Mouse (Mus musculus) heart, postnatal 0 days (tissue): ENCODE measurements around the gene Capn8. TPM values are rescaled to one million over a fixed set of nuclear protein-coding genes. Genes with fewer than 3 reads are reported as not detected.
"Not testable (repeated sequence)": the region's sequence is repeated elsewhere in the genome, so short reads cannot be mapped to it uniquely, and the experiment has no call there.

Source experiments
- ATAC-seq: fragments of 200-750 bp; cut with Nextera tagmentation; 2 replicates; pipeline ENCODE4 v1.8.0; 2017; ENCODE audit warnings: low read depth, moderate number of reproducible peaks, moderate library complexity; ENCODE audit not compliant: insufficient read depth
- DNase-seq: peaks from one replicate; pipeline ENCODE4 v3.0.0-alpha.2; 2016; ENCODE audit warnings: low spot score
- H3K27ac ChIP-seq: fragments of 300-500 bp; sonication (generic); 2 replicates; pipeline ENCODE4 v1.5.1; 2014; ENCODE audit warnings: low read depth, mild to moderate bottlenecking
- H3K27me3 ChIP-seq: fragments of 300-500 bp; sonication (generic); 2 replicates; pipeline ENCODE4 v1.6.1; 2014; ENCODE audit warnings: low read length, mixed read lengths; ENCODE audit not compliant: control insufficient read depth, insufficient read depth
- H3K36me3 ChIP-seq: fragments of 300-500 bp; sonication (generic); replicated peaks from 2 replicates; pipeline ENCODE4 v1.6.1; 2014; ENCODE audit warnings: low read length, mixed read lengths; ENCODE audit not compliant: control insufficient read depth, insufficient read depth
- H3K4me1 ChIP-seq: fragments of 300-500 bp; sonication (generic); 2 replicates; pipeline ENCODE4 v1.6.1; 2014; ENCODE audit warnings: antibody characterized with exemption; ENCODE audit not compliant: control insufficient read depth, insufficient read depth
- H3K4me2 ChIP-seq: fragments of 300-500 bp; sonication (generic); 2 replicates; pipeline ENCODE4 v1.6.1; 2014; ENCODE audit warnings: low read depth, mild to moderate bottlenecking, low read length, moderate library complexity
- H3K4me3 ChIP-seq: fragments of 300-500 bp; sonication (generic); 2 replicates; pipeline ENCODE4 v1.5.1; 2014; ENCODE audit warnings: low read depth, low read length
- H3K9ac ChIP-seq: fragments of 300-500 bp; sonication (generic); replicated peaks from 2 replicates; pipeline ENCODE4 v1.6.1; 2014; ENCODE audit warnings: low read depth, low read length, mixed read lengths
- H3K9me3 ChIP-seq: fragments of 300-500 bp; sonication (generic); replicated peaks from 2 replicates; pipeline ENCODE4 v1.6.1; 2016; ENCODE audit warnings: low read length; ENCODE audit not compliant: control insufficient read depth
- CTCF ChIP-seq: IDR thresholded peaks from 2 replicates; pipeline ENCODE4 v1.5.1; 2016; ENCODE audit warnings: antibody characterized with exemption, control low read depth, low read depth
- EP300 ChIP-seq: IDR thresholded peaks from 2 replicates; pipeline ENCODE4 v1.6.1; 2016; ENCODE audit warnings: antibody characterized with exemption, low read depth
- WGBS: fragments of 180-500 bp; shearing (Covaris S2); extraction: QIAGEN DNeasy Blood & Tissue Kit; methylation state at CpG from one replicate; pipeline ENCODE4 v1.1.7; 2014; 5-methylcytosine and 5-hydroxymethylcytosine counted together
- polyA plus RNA-seq: library from polyadenylated mRNA; unstranded; fragments of >200 nt; fragmentation: Nextera tagmentation; extraction: Ambion mirVana; gene quantifications from 2 replicates; pipeline ENCODE4 v1.2.1, GENCODE M21; 2015
- total RNA-seq: library from RNA; depleted of rRNA; stranded (reverse); fragments of >200 nt; gene quantifications from 2 replicates; pipeline ENCODE4 v1.2.3, GENCODE M21; 2014; ENCODE audit warnings: low replicate concordance

The Capn8 gene
- total and polyA plus RNA-seq, 2 experiments from 2014 or later: not detected

GRCm38 (mm10) chr1:182640094-182640493 is 75.3 kb downstream of the Capn8 start:
- H3K27me3 ChIP-seq: no peaks in the 10 kb centered on the region
- DNase-seq: no peak
- H3K4me2 ChIP-seq: no peak overlapping the region
- WGBS: 47% methylated on average over 4 of the region's 4 CpGs
- TF ChIP-seq EP300 (no peak), CTCF (no peak)
- no peaks in the 10 kb centered on the region for H3K4me1 ChIP-seq
- H3K27ac ChIP-seq: no peak overlapping the region
- H3K36me3 ChIP-seq: no peaks in the 10 kb centered on the region
- no peak overlapping the region for H3K4me3 ChIP-seq
- no peaks in the 10 kb centered on the region for H3K9me3 ChIP-seq
- no peak overlapping the region for H3K9ac ChIP-seq
- no peak for ATAC-seq

DNA sequence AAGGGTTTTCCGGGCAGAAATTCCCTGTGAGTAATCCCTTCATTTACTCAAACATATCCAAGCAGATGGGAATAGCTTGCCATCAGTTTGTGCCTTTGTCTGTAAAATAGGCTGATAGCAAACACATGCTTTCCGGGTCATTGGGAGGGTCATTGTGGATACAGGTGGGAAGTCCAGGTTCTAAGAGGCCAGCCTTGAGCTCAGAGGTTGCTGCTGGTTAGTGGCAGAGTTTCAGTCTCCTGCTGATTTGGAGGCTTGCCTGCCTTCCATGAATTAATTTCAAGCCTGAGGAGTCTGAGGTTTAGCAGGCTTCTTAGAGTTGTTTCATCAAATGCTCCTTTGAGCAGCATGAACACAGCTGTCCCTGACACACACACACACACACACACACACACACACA is 78.0 kb downstream of the Capn8 start:
- Histone ChIP-seq H3K4me1 (no peaks in the 10 kb centered on the region), H3K9ac (no peak overlapping the region), H3K27me3 (no peaks in the 10 kb centered on the region), H3K9me3 (no peaks in the 10 kb centered on the region), H3K4me2 (no peak overlapping the region), H3K27ac (no peak overlapping the region), H3K36me3 (no peaks in the 10 kb centered on the region), H3K4me3 (no peak overlapping the region)
- 77% methylated on average over 2 of the region's 2 CpGs for WGBS
- ATAC-seq (no peak), DNase-seq (no peak)
- TF ChIP-seq CTCF (no peak), EP300 (no peak)

DNA sequence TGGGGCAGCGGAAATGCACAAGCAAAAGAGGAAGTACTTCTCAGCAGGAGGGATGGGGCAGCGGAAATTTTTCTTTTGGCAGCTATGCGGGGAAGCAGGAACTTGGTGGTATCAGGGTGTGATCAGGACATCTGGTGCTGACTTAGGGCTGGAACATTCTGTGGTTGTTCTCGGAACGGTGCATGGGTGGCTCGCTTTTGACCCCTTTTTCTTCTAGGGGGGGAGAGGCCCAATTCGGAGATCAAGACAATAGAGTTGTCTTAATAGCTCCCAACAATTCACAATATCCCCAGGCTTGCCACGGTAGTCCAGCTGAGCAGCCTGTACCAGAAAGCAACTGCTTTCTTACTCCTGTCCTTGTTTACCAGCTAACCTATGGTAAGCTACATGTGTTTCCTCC is 79.6 kb downstream of the Capn8 start:
- not testable (repeated sequence) for H3K4me1 ChIP-seq, H3K4me3 ChIP-seq, H3K4me2 ChIP-seq, ATAC-seq, H3K9me3 ChIP-seq, H3K27ac ChIP-seq, H3K9ac ChIP-seq, H3K36me3 ChIP-seq, DNase-seq, H3K27me3 ChIP-seq
- 91% methylated on average over 8 of the region's 8 CpGs for WGBS

DNA sequence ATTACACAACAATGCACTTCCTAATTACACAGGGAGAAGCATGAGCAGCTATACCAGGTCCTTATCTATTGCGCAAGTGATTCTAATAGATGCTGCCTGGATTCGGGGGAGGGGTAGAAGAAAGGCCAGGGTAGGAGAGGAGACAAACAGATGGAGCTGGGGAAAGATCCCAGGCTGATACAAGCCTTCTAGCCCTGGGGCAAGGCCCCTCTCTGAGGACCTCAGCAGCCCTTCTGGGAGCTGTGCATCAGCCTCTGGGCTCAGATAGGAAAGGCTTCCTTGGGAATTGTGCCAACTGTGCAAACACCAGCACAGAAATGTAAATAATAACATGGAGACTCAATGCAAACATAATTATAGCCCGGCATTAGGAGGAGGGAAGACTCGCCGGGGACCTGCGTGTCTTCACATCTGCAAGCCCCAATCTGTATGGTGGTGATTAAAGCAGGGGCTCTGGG is 80.4 kb downstream of the Capn8 start:
- Histone ChIP-seq H3K9me3 (no peaks in the 10 kb centered on the region), H3K4me2 (no peak overlapping the region), H3K9ac (no peak overlapping the region), H3K27ac (no peak overlapping the region), H3K27me3 (no peaks in the 10 kb centered on the region), H3K4me3 (no peak overlapping the region), H3K36me3 (no peaks in the 10 kb centered on the region), H3K4me1 (no peaks in the 10 kb centered on the region)
- 50% methylated on average over 6 of the region's 6 CpGs for WGBS
- ATAC-seq (no peak), DNase-seq (no peak)
- TF ChIP-seq CTCF (no peak), EP300 (no peak)

- Histone ChIP-seq H3K4me2 (no peak overlapping the region), H3K27me3 (no peaks in the 10 kb centered on the region), H3K27ac (no peak overlapping the region), H3K4me1 (no peaks in the 10 kb centered on the region), H3K9ac (no peak overlapping the region), H3K36me3 (no peaks in the 10 kb centered on the region), H3K9me3 (no peaks in the 10 kb centered on the region), H3K4me3 (no peak overlapping the region)
- WGBS: 49% methylated on average over 3 of the region's 3 CpGs
- DNase-seq: no peak
- no peak for ATAC-seq
- TF ChIP-seq EP300: no peak
- no peak for TF ChIP-seq CTCF
These were observed 82.0 kb downstream of the Capn8 start for GRCm38 (mm10) chr1:182646796-182647195.

DNA sequence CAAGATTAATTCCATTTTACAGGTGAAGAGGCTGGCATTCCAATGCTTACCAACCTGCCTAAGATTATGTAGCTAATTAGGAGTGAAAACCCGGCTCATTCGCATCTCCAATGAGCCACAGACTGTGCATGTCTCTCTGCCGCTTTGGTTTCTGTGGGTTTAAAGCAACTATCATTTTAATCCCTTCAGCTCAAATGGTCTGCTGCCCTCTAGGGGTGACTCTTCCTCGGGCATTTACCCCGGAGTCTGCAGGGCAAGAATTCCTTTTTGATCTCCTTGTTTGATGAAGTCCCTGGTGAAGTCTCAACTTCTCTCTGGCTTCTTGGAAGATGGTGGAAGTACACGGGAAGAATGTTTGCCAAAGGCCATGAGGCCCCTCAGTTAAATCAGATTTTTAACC is 93.0 kb downstream of the Capn8 start:
- H3K27me3 ChIP-seq: no peaks in the 10 kb centered on the region
- H3K4me3 ChIP-seq: no peak overlapping the region
- peaks cover 15% of the 10 kb centered on the region for H3K4me1 ChIP-seq
- H3K27ac ChIP-seq: no peak overlapping the region
- no peak overlapping the region for H3K4me2 ChIP-seq
- ATAC-seq: no peak
- H3K9me3 ChIP-seq: no peaks in the 10 kb centered on the region
- H3K9ac ChIP-seq: no peak overlapping the region
- DNase-seq: peak; percentile 36
- H3K36me3 ChIP-seq: no peaks in the 10 kb centered on the region
- 33% methylated on average over 6 of the region's 6 CpGs for whole genome bisulfite sequencing
- no peak for TF ChIP-seq EP300
- TF ChIP-seq CTCF: peak; percentile 63
